Mouse (Mus musculus) right cerebral cortex, postnatal 4 days (tissue): ENCODE data around the gene Gm17402.
A peak's percentile ranks its signal among the peaks of the same experiment; 100 is the strongest.

Source experiments
- DNase-seq: peaks from one replicate; pipeline ENCODE4 v3.0.0-alpha.2; 2022

Gene Gm17402

GRCm38 (mm10) chr3:67375063-67375462 lies at the start of gene Gm17402:
TSS of gene Gm17402 (minus strand) at chr3:67375163.
- no peak for DNase-seq

GRCm38 (mm10) chr3:67378215-67378614 lies 3.3 kb upstream of the Gm17402 start:
- no peak for DNase-seq

GRCm38 (mm10) chr3:67374360-67374778 lies 594 bp downstream of the Gm17402 start:
- no peak for DNase-seq

- peak; percentile 84 for DNase-seq
Measured at GRCm38 (mm10) chr3:67373872-67374271, 1.1 kb downstream of the Gm17402 start, which contains the start of gene Mlf1. TSS of gene Mlf1 (plus strand) at chr3:67374097.

- no peak for DNase-seq
Measured at GRCm38 (mm10) chr3:67372781-67373180, 2.2 kb downstream of the Gm17402 start.

GRCm38 (mm10) chr3:67372194-67372593 lies 2.8 kb downstream of the Gm17402 start:
- no peak for DNase-seq

GRCm38 (mm10) chr3:67369407-67370079 lies 5.4 kb downstream of the Gm17402 start:
- no peak for DNase-seq

GRCm38 (mm10) chr3:67367481-67367880 lies 7.5 kb downstream of the Gm17402 start:
- DNase-seq, result no peak

- no peak for DNase-seq
Measured at GRCm38 (mm10) chr3:67366087-67366892, 8.7 kb downstream of the Gm17402 start.

GRCm38 (mm10) chr3:67358376-67358775 lies 16.6 kb downstream of the Gm17402 start:
- DNase-seq, result no peak

GRCm38 (mm10) chr3:67352763-67353149 lies 22.2 kb downstream of the Gm17402 start:
- no peak for DNase-seq

GRCm38 (mm10) chr3:67352128-67352762 lies 22.7 kb downstream of the Gm17402 start:
- DNase-seq, result peak; percentile 43

GRCm38 (mm10) chr3:67351406-67352127 lies 23.4 kb downstream of the Gm17402 start:
- DNase-seq, result no peak

GRCm38 (mm10) chr3:67346674-67347073 lies 28.3 kb downstream of the Gm17402 start:
- no peak for DNase-seq

- peak; percentile 64 for DNase-seq
Measured at GRCm38 (mm10) chr3:67344599-67344998, 30.4 kb downstream of the Gm17402 start.

- DNase-seq, result no peak
Measured at GRCm38 (mm10) chr3:67343004-67343662, 31.8 kb downstream of the Gm17402 start.

- no peak for DNase-seq
Measured at GRCm38 (mm10) chr3:67340921-67341320, 34.0 kb downstream of the Gm17402 start.

- no peak for DNase-seq
Measured at GRCm38 (mm10) chr3:67339558-67339957, 35.4 kb downstream of the Gm17402 start.

GRCm38 (mm10) chr3:67322422-67322821 lies 52.5 kb downstream of the Gm17402 start:
- no peak for DNase-seq
